Mouse (Mus musculus): Measurements from ENCODE around the gene Qars. TPM values are rescaled to one million over a fixed set of nuclear protein-coding genes. Genes with fewer than 3 reads are reported as not detected.
A peak's percentile ranks its signal among the peaks of the same experiment; 100 is the strongest.

Gene Qars
- polyA plus RNA-seq (2014; fragmentation: Nextera tagmentation; extraction: Ambion mirVana), result 86.7 and 89.6 TPM in 2 replicates

GRCm38 (mm10) chr9:108507619-108508434 lies at the start of gene Qars:
TSS of gene Qars (plus strand) at chr9:108507706.
- peak within 1 kb of the TSS; percentile 95 for H3K4me2 ChIP-seq
- peaks cover 8% of the 10 kb centered on the region for H3K4me1 ChIP-seq (ENCODE audit: control insufficient read depth, insufficient read depth, low read length)
- H3K9me3 ChIP-seq (replicated peaks; ENCODE audit: control insufficient read depth, low read length), result no peaks in the 10 kb centered on the region
- peak within 1 kb of the TSS; percentile 74 for H3K27ac ChIP-seq (ENCODE audit: low read depth, low read length)
- WGBS (ENCODE audit: insufficient replicate concordance), result under 1% methylated on average over 37 of the region's 37 CpGs
- peak within 1 kb of the TSS; percentile 73 for H3K4me3 ChIP-seq (ENCODE audit: low read depth, low read length)
- H3K36me3 ChIP-seq (ENCODE audit: control insufficient read depth, insufficient read depth, low read length), result peaks cover 24% of the 10 kb centered on the region
- ATAC-seq (replicated peaks; ENCODE audit: insufficient number of reproducible peaks, low FRiP score, low TSS enrichment), result peak; percentile 95
- peak within 1 kb of the TSS; percentile 86 for H3K9ac ChIP-seq (ENCODE audit: low read depth, low read length)
- no peaks in the 10 kb centered on the region for H3K27me3 ChIP-seq (ENCODE audit: control insufficient read depth, insufficient read depth, low read length)

DNA sequence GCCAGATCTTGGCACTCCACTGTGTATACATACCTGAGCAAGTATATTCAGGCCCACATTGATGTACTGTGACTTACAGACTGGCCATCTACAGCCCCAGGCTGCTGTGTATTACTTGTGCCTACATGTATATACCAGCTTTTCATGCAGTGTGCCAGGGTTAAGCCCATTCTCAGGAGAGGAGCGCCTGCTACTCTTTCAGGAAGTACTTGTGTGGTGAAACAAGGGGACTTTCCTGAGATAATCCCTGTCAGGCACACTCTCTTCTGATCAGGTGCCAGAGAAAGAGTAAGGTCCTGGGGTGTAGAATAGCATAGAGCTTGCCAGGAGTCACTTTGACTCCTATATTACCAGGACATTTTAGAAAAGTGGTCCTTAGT lies 47.6 kb upstream of the Qars start:
- Histone ChIP-seq H3K27me3 (ENCODE audit: control insufficient read depth, insufficient read depth, low read length) (no peaks in the 10 kb centered on the region), H3K9ac (ENCODE audit: low read depth, low read length) (peak overlapping the region; percentile 95), H3K9me3 (replicated peaks; ENCODE audit: control insufficient read depth, low read length) (no peaks in the 10 kb centered on the region), H3K4me2 (peak overlapping the region; percentile 94), H3K4me1 (ENCODE audit: control insufficient read depth, insufficient read depth, low read length) (peaks cover 16% of the 10 kb centered on the region), H3K36me3 (ENCODE audit: control insufficient read depth, insufficient read depth, low read length) (peaks cover 14% of the 10 kb centered on the region), H3K4me3 (ENCODE audit: low read depth, low read length) (peak overlapping the region; percentile 95), H3K27ac (ENCODE audit: low read depth, low read length) (peak overlapping the region; percentile 94)
- no peak for ATAC-seq (replicated peaks; ENCODE audit: insufficient number of reproducible peaks, low FRiP score, low TSS enrichment)
- 83% methylated on average over 1 of the region's 1 CpGs for WGBS (ENCODE audit: insufficient replicate concordance)

DNA sequence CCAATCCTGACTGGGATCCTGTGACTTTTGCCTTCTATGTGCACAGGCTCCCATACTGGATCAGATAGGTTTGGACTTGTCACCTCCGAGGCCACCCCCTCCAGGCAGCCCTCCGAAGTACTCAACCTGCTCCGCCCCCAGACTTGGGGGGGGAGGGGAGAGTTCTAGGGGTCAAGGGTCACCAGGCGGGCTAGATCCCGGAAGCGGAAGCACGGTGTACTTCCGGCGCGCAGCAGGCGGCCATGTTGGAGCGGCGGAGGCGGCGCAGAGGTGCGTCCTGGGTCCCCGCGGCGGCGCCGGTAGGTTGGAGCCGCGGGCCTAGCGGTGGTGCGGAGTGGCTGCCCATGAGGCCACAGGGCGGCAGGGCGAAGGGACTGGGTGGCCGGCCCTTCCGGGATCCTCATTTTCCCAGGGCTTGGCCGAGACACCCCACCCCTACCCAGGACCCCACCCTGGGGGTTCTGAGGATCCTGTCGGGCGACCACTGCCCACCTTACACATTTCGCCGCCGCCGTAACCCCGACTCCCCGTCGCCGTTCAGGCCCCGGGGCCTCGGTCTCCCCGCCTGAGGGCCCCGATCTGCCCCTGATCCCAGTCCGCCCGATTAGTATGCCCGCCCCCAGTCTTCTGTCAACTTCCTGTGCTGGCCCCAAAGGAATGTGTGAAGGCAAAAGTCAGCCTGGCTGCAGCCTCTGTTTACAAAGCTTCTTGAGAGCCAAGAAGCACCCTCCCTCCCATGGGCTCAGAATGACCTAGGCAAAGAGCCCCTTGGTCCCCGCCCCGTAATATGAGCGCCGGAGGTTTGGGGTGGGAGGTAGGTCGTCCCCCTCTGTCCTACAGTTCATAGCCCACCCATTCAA lies 47.0 kb upstream of the Qars start, which contains the start of gene Ccdc71:
Gene Ccdc71 (plus strand): TSS at position 209 of the 860 bp plus-strand sequence.
- peak within 1 kb of the TSS; percentile 94 for H3K4me2 ChIP-seq
- ATAC-seq (replicated peaks; ENCODE audit: insufficient number of reproducible peaks, low FRiP score, low TSS enrichment), result peak; percentile 72
- peak within 1 kb of the TSS; percentile 95 for H3K9ac ChIP-seq (ENCODE audit: low read depth, low read length)
- H3K9me3 ChIP-seq (replicated peaks; ENCODE audit: control insufficient read depth, low read length), result no peaks in the 10 kb centered on the region
- peak within 1 kb of the TSS; percentile 94 for H3K27ac ChIP-seq (ENCODE audit: low read depth, low read length)
- WGBS (ENCODE audit: insufficient replicate concordance), result under 1% methylated on average over 49 of the region's 52 CpGs
- H3K36me3 ChIP-seq (ENCODE audit: control insufficient read depth, insufficient read depth, low read length), result peaks cover 19% of the 10 kb centered on the region
- no peaks in the 10 kb centered on the region for H3K27me3 ChIP-seq (ENCODE audit: control insufficient read depth, insufficient read depth, low read length)
- peaks cover 16% of the 10 kb centered on the region for H3K4me1 ChIP-seq (ENCODE audit: control insufficient read depth, insufficient read depth, low read length)
- peak within 1 kb of the TSS; percentile 95 for H3K4me3 ChIP-seq (ENCODE audit: low read depth, low read length)

DNA sequence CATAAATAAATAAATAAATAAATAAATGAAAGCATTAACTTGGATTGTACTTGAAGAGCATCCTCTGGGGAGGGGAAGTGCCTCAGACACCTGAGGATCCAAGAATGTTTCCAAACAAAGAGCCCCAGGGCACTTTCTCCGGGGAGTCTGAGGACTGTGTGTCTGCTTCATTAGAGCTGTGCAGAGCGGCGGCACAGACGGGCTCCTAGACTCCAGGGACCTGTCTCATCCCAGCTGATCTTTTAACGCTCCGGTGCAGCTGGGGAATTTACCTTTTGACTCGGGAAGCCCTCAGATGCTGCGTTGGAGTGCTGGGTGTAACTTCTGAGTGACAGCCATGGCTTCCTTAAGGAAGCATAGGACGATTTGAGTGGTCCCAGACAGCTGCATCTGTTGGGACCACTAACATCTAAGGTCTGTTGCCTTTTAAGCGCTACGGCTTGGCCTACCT lies 46.3 kb upstream of the Qars start, which contains the start of gene Klhdc8b:
Gene Klhdc8b (minus strand): TSS at position 401 of the 451 bp plus-strand sequence.
- H3K9ac ChIP-seq (ENCODE audit: low read depth, low read length), result peak within 1 kb of the TSS; percentile 95
- H3K27ac ChIP-seq (ENCODE audit: low read depth, low read length), result peak within 1 kb of the TSS; percentile 94
- peak within 1 kb of the TSS; percentile 94 for H3K4me2 ChIP-seq
- 27% methylated on average over 11 of the region's 11 CpGs for WGBS (ENCODE audit: insufficient replicate concordance)
- H3K4me3 ChIP-seq (ENCODE audit: low read depth, low read length), result peak within 1 kb of the TSS; percentile 95
- H3K36me3 ChIP-seq (ENCODE audit: control insufficient read depth, insufficient read depth, low read length), result peaks cover 23% of the 10 kb centered on the region
- no peaks in the 10 kb centered on the region for H3K27me3 ChIP-seq (ENCODE audit: control insufficient read depth, insufficient read depth, low read length)
- ATAC-seq (replicated peaks; ENCODE audit: insufficient number of reproducible peaks, low FRiP score, low TSS enrichment), result 0 out of 2 replicates have a peak, but pooled peaks have one; percentile 1
- H3K9me3 ChIP-seq (replicated peaks; ENCODE audit: control insufficient read depth, low read length), result no peaks in the 10 kb centered on the region
- H3K4me1 ChIP-seq (ENCODE audit: control insufficient read depth, insufficient read depth, low read length), result peaks cover 16% of the 10 kb centered on the region

DNA sequence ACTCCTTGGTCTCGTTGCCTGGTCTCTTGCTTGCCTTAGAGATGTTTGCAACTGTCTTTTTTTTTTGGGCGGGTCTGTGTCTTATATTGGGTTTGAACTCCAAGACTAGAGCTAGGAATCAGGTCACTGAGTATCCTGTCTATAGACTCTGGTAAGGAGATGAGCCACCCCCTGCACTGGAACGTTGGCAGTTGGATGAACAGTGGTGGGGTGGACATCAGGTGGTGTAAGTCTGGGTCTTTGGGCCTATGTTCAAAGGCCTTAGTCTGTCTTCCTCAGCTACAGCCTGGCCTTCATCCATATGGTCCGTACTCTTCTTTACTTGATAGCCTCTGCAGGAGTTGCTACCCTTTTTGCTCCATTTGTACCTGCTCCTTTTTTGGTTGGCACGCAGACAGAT lies 45.8 kb upstream of the Qars start:
- H3K4me1 ChIP-seq (ENCODE audit: control insufficient read depth, insufficient read depth, low read length), result peaks cover 16% of the 10 kb centered on the region
- WGBS (ENCODE audit: insufficient replicate concordance), result 87% methylated on average over 5 of the region's 5 CpGs
- peak overlapping the region; percentile 95 for H3K9ac ChIP-seq (ENCODE audit: low read depth, low read length)
- no peaks in the 10 kb centered on the region for H3K9me3 ChIP-seq (replicated peaks; ENCODE audit: control insufficient read depth, low read length)
- no peaks in the 10 kb centered on the region for H3K27me3 ChIP-seq (ENCODE audit: control insufficient read depth, insufficient read depth, low read length)
- peak overlapping the region; percentile 94 for H3K4me2 ChIP-seq
- peak overlapping the region; percentile 95 for H3K4me3 ChIP-seq (ENCODE audit: low read depth, low read length)
- no peak overlapping the region for H3K27ac ChIP-seq (ENCODE audit: low read depth, low read length)
- peaks cover 23% of the 10 kb centered on the region for H3K36me3 ChIP-seq (ENCODE audit: control insufficient read depth, insufficient read depth, low read length)
- no peak for ATAC-seq (replicated peaks; ENCODE audit: insufficient number of reproducible peaks, low FRiP score, low TSS enrichment)

- Histone ChIP-seq H3K36me3 (ENCODE audit: control insufficient read depth, insufficient read depth, low read length) (peaks cover 25% of the 10 kb centered on the region), H3K4me1 (ENCODE audit: control insufficient read depth, insufficient read depth, low read length) (peaks cover 16% of the 10 kb centered on the region), H3K27ac (ENCODE audit: low read depth, low read length) (no peak overlapping the region), H3K9ac (ENCODE audit: low read depth, low read length) (no peak overlapping the region), H3K9me3 (replicated peaks; ENCODE audit: control insufficient read depth, low read length) (no peaks in the 10 kb centered on the region), H3K4me2 (no peak overlapping the region), H3K4me3 (ENCODE audit: low read depth, low read length) (no peak overlapping the region), H3K27me3 (ENCODE audit: control insufficient read depth, insufficient read depth, low read length) (no peaks in the 10 kb centered on the region)
- ATAC-seq (replicated peaks; ENCODE audit: insufficient number of reproducible peaks, low FRiP score, low TSS enrichment), result no peak
- 81% methylated on average over 10 of the region's 10 CpGs for WGBS (ENCODE audit: insufficient replicate concordance)
These were observed 45.3 kb upstream of the Qars start for GRCm38 (mm10) chr9:108462192-108462591.

DNA sequence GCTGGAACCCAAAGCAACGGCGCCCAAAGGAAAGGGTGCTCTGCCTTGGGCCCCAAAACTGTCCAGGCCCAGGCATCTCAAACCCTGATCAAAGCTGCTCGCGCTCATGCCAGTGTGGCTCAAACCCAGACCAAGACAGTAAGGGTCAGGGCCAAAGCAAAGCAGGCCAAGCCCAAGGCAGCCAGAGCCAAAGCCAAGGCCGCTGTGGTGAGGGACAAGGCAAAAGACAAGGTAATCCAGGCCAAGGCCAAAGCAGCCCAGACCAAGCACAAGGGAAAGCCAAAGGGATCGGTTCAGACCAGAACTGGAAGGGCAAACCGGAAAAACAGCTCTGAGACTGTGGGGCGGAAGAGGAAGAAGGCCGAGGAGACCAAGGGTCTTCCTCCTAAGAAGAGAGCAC lies 43.8 kb upstream of the Qars start:
- ATAC-seq (replicated peaks; ENCODE audit: insufficient number of reproducible peaks, low FRiP score, low TSS enrichment), result no peak

GRCm38 (mm10) chr9:108466219-108466618 lies 41.3 kb upstream of the Qars start:
- H3K36me3 ChIP-seq (ENCODE audit: control insufficient read depth, insufficient read depth, low read length), result peaks cover 28% of the 10 kb centered on the region
- 92% methylated on average over 2 of the region's 2 CpGs for WGBS (ENCODE audit: insufficient replicate concordance)
- no peak overlapping the region for H3K4me2 ChIP-seq
- no peak overlapping the region for H3K4me3 ChIP-seq (ENCODE audit: low read depth, low read length)
- no peaks in the 10 kb centered on the region for H3K27me3 ChIP-seq (ENCODE audit: control insufficient read depth, insufficient read depth, low read length)
- H3K27ac ChIP-seq (ENCODE audit: low read depth, low read length), result no peak overlapping the region
- no peak for ATAC-seq (replicated peaks; ENCODE audit: insufficient number of reproducible peaks, low FRiP score, low TSS enrichment)
- no peak overlapping the region for H3K9ac ChIP-seq (ENCODE audit: low read depth, low read length)
- peaks cover 14% of the 10 kb centered on the region for H3K4me1 ChIP-seq (ENCODE audit: control insufficient read depth, insufficient read depth, low read length)
- H3K9me3 ChIP-seq (replicated peaks; ENCODE audit: control insufficient read depth, low read length), result 0 out of 2 replicates have a peak, but pooled peaks cover 3% of the 10 kb centered on the region

More for the DNA sequence above, 43.8 kb upstream of the Qars start:
- Histone ChIP-seq H3K4me2 (no peak overlapping the region), H3K4me1 (ENCODE audit: control insufficient read depth, insufficient read depth, low read length) (peaks cover 16% of the 10 kb centered on the region), H3K9me3 (replicated peaks; ENCODE audit: control insufficient read depth, low read length) (0 out of 2 replicates have a peak, but pooled peaks cover 3% of the 10 kb centered on the region), H3K27me3 (ENCODE audit: control insufficient read depth, insufficient read depth, low read length) (no peaks in the 10 kb centered on the region), H3K36me3 (ENCODE audit: control insufficient read depth, insufficient read depth, low read length) (peaks cover 28% of the 10 kb centered on the region), H3K4me3 (ENCODE audit: low read depth, low read length) (no peak overlapping the region), H3K27ac (ENCODE audit: low read depth, low read length) (no peak overlapping the region), H3K9ac (ENCODE audit: low read depth, low read length) (no peak overlapping the region)
- WGBS (ENCODE audit: insufficient replicate concordance), result 93% methylated on average over 9 of the region's 9 CpGs
